Mouse (Mus musculus): ENCODE data around the gene Zfp574. TPM values are rescaled to one million over a fixed set of nuclear protein-coding genes. Genes with fewer than 3 reads are reported as not detected.

Gene Zfp574
- total and polyA plus RNA-seq, 2 experiments from 2014 or later = 30.9 to 38.0 TPM

- ATAC-seq (ENCODE audit: low FRiP score) (no peak), DNase-seq (ENCODE audit: low spot score) (no peak)
- Histone ChIP-seq H3K9me3 (ENCODE audit: low read length) (no peaks in the 10 kb centered on the region), H3K4me1 (ENCODE audit: insufficient read depth, low read length) (no peaks in the 10 kb centered on the region), H3K4me3 (ENCODE audit: low read depth, low read length) (no peak overlapping the region), H3K4me2 (ENCODE audit: low read depth, low read length, poor library complexity, severe bottlenecking) (no peak overlapping the region), H3K9ac (replicated peaks; ENCODE audit: low read length, poor library complexity, severe bottlenecking) (no peak overlapping the region), H3K36me3 (ENCODE audit: insufficient read depth, low read length) (no peaks in the 10 kb centered on the region), H3K27ac (ENCODE audit: low read depth, low read length) (no peak overlapping the region), H3K27me3 (ENCODE audit: insufficient read depth, low read length) (no peaks in the 10 kb centered on the region)
- no peak for TF ChIP-seq CTCF (IDR thresholded peaks at IDR 0.05)
- WGBS = 86% methylated on average over 10 of the region's 10 CpGs
These were observed 53.4 kb downstream of the Zfp574 start for GRCm38 (mm10) chr7:25125716-25126281.

GRCm38 (mm10) chr7:25127971-25128370 lies 55.6 kb downstream of the Zfp574 start:
- no peak for DNase-seq (ENCODE audit: low spot score)
- H3K4me2 ChIP-seq (ENCODE audit: low read depth, low read length, poor library complexity, severe bottlenecking) = no peak overlapping the region
- no peak overlapping the region for H3K27ac ChIP-seq (ENCODE audit: low read depth, low read length)
- H3K4me1 ChIP-seq (ENCODE audit: insufficient read depth, low read length) = no peaks in the 10 kb centered on the region
- H3K27me3 ChIP-seq (ENCODE audit: insufficient read depth, low read length) = no peaks in the 10 kb centered on the region
- WGBS = 72% methylated on average over 9 of the region's 9 CpGs
- no peak for TF ChIP-seq CTCF (IDR thresholded peaks at IDR 0.05)
- H3K36me3 ChIP-seq (ENCODE audit: insufficient read depth, low read length) = no peaks in the 10 kb centered on the region
- H3K4me3 ChIP-seq (ENCODE audit: low read depth, low read length) = no peak overlapping the region
- no peak overlapping the region for H3K9ac ChIP-seq (replicated peaks; ENCODE audit: low read length, poor library complexity, severe bottlenecking)
- no peak for ATAC-seq (ENCODE audit: low FRiP score)
- H3K9me3 ChIP-seq (ENCODE audit: low read length) = no peaks in the 10 kb centered on the region

- no peaks in the 10 kb centered on the region for H3K9me3 ChIP-seq (ENCODE audit: low read length)
- H3K27ac ChIP-seq (ENCODE audit: low read depth, low read length) = no peak overlapping the region
- H3K9ac ChIP-seq (replicated peaks; ENCODE audit: low read length, poor library complexity, severe bottlenecking) = no peak overlapping the region
- DNase-seq (ENCODE audit: low spot score) = no peak
- H3K4me3 ChIP-seq (ENCODE audit: low read depth, low read length) = no peak overlapping the region
- no peak overlapping the region for H3K4me2 ChIP-seq (ENCODE audit: low read depth, low read length, poor library complexity, severe bottlenecking)
- H3K27me3 ChIP-seq (ENCODE audit: insufficient read depth, low read length) = no peaks in the 10 kb centered on the region
- ATAC-seq (ENCODE audit: low FRiP score) = no peak
- no peaks in the 10 kb centered on the region for H3K36me3 ChIP-seq (ENCODE audit: insufficient read depth, low read length)
- 69% methylated on average over 13 of the region's 13 CpGs for WGBS
- TF ChIP-seq CTCF (IDR thresholded peaks at IDR 0.05) = no peak
- peaks cover 3% of the 10 kb centered on the region; the same call in 1 of the 2 replicates for H3K4me1 ChIP-seq (ENCODE audit: insufficient read depth, low read length)
These were observed 57.1 kb downstream of the Zfp574 start for GRCm38 (mm10) chr7:25129390-25129979.

- no peak for ATAC-seq (ENCODE audit: low FRiP score)
- Histone ChIP-seq H3K27ac (ENCODE audit: low read depth, low read length) (no peak overlapping the region), H3K27me3 (ENCODE audit: insufficient read depth, low read length) (no peaks in the 10 kb centered on the region), H3K36me3 (ENCODE audit: insufficient read depth, low read length) (no peaks in the 10 kb centered on the region), H3K4me2 (ENCODE audit: low read depth, low read length, poor library complexity, severe bottlenecking) (no peak overlapping the region), H3K9ac (replicated peaks; ENCODE audit: low read length, poor library complexity, severe bottlenecking) (no peak overlapping the region), H3K4me3 (ENCODE audit: low read depth, low read length) (no peak overlapping the region), H3K9me3 (ENCODE audit: low read length) (no peaks in the 10 kb centered on the region), H3K4me1 (ENCODE audit: insufficient read depth, low read length) (peaks cover 3% of the 10 kb centered on the region; the same call in 1 of the 2 replicates)
- WGBS = 81% methylated on average over 11 of the region's 11 CpGs
- TF ChIP-seq CTCF (IDR thresholded peaks at IDR 0.05) = no peak
- DNase-seq (ENCODE audit: low spot score) = no peak
These were observed 58.2 kb downstream of the Zfp574 start for GRCm38 (mm10) chr7:25130565-25130964.

- H3K4me3 ChIP-seq (ENCODE audit: low read depth, low read length) = no peak overlapping the region
- H3K36me3 ChIP-seq (ENCODE audit: insufficient read depth, low read length) = no peaks in the 10 kb centered on the region
- H3K9me3 ChIP-seq (ENCODE audit: low read length) = no peaks in the 10 kb centered on the region
- 90% methylated on average over 11 of the region's 11 CpGs for WGBS
- no peak for DNase-seq (ENCODE audit: low spot score)
- TF ChIP-seq CTCF (IDR thresholded peaks at IDR 0.05) = no peak
- no peaks in the 10 kb centered on the region for H3K27me3 ChIP-seq (ENCODE audit: insufficient read depth, low read length)
- H3K27ac ChIP-seq (ENCODE audit: low read depth, low read length) = no peak overlapping the region
- H3K4me2 ChIP-seq (ENCODE audit: low read depth, low read length, poor library complexity, severe bottlenecking) = no peak overlapping the region
- H3K9ac ChIP-seq (replicated peaks; ENCODE audit: low read length, poor library complexity, severe bottlenecking) = no peak overlapping the region
- H3K4me1 ChIP-seq (ENCODE audit: insufficient read depth, low read length) = peaks cover 3% of the 10 kb centered on the region; the same call in 1 of the 2 replicates
- ATAC-seq (ENCODE audit: low FRiP score) = no peak
These were observed 58.9 kb downstream of the Zfp574 start for GRCm38 (mm10) chr7:25131247-25131646.

GRCm38 (mm10) chr7:25132318-25132960 lies 60.1 kb downstream of the Zfp574 start:
- 10% methylated on average over 24 of the region's 25 CpGs for WGBS
- Histone ChIP-seq H3K9me3 (ENCODE audit: low read length) (no peaks in the 10 kb centered on the region), H3K4me3 (ENCODE audit: low read depth, low read length) (no peak overlapping the region), H3K27me3 (ENCODE audit: insufficient read depth, low read length) (no peaks in the 10 kb centered on the region), H3K4me2 (ENCODE audit: low read depth, low read length, poor library complexity, severe bottlenecking) (no peak overlapping the region; the same call in 1 of the 2 replicates), H3K36me3 (ENCODE audit: insufficient read depth, low read length) (no peaks in the 10 kb centered on the region), H3K27ac (ENCODE audit: low read depth, low read length) (no peak overlapping the region), H3K4me1 (ENCODE audit: insufficient read depth, low read length) (peaks cover 3% of the 10 kb centered on the region; the same call in 1 of the 2 replicates), H3K9ac (replicated peaks; ENCODE audit: low read length, poor library complexity, severe bottlenecking) (0 out of 2 replicates have a peak overlapping the region, but pooled peaks have one; percentile 24)
- TF ChIP-seq CTCF (IDR thresholded peaks at IDR 0.05) = no peak
- peak; percentile 8; the same call in 1 of the 2 replicates for ATAC-seq (ENCODE audit: low FRiP score)
- no peak for DNase-seq (ENCODE audit: low spot score)

Small RNA genes within 50 kb of the gene (microRNA-seq; reads per million reads assigned to microRNA genes)
- 1.0 reads per million for gene Mir6537 (ENCODE audit: borderline number of aligned reads)

Other genes with a start within 250 kb of the Zfp574 start
- gene Gm9844, start 210.4 kb upstream of the Zfp574 start, total RNA-seq (2014; rRNA removed) = 5.9 and 13.5 TPM in 2 replicates
- gene Gm9844, start 210.4 kb upstream of the Zfp574 start, polyA plus RNA-seq (2015; fragmentation: Nextera tagmentation; extraction: Ambion mirVana) = 33.2 and 44.4 TPM in 2 replicates
- 0.19 TPM in 1 of 2 replicates, not detected in the other for gene Lypd4, start 202.6 kb upstream of the Zfp574 start, total RNA-seq (2014; rRNA removed)
- 0.16 and 0.28 TPM in 2 replicates for gene Lypd4, start 202.6 kb upstream of the Zfp574 start, polyA plus RNA-seq (2015; fragmentation: Nextera tagmentation; extraction: Ambion mirVana)
- 0.11 TPM in 1 of 2 replicates, not detected in the other for gene Dmrtc2, start 202.5 kb upstream of the Zfp574 start, total RNA-seq (2014; rRNA removed)
- 0.31 and 0.70 TPM in 2 replicates for gene Dmrtc2, start 202.5 kb upstream of the Zfp574 start, polyA plus RNA-seq (2015; fragmentation: Nextera tagmentation; extraction: Ambion mirVana)
- gene Rps19, start 188.2 kb upstream of the Zfp574 start, total RNA-seq (2014; rRNA removed) = 364 and 448 TPM in 2 replicates
- gene Rps19, start 188.2 kb upstream of the Zfp574 start, polyA plus RNA-seq (2015; fragmentation: Nextera tagmentation; extraction: Ambion mirVana) = 1,202 and 1,286 TPM in 2 replicates
- 0.27 and 0.42 TPM in 2 replicates for gene Cd79a, start 175.2 kb upstream of the Zfp574 start, total RNA-seq (2014; rRNA removed)
- 0.82 and 0.85 TPM in 2 replicates for gene Cd79a, start 175.2 kb upstream of the Zfp574 start, polyA plus RNA-seq (2015; fragmentation: Nextera tagmentation; extraction: Ambion mirVana)
- gene Arhgef1, start 169.7 kb upstream of the Zfp574 start, total RNA-seq (2014; rRNA removed) = 19.1 and 27.5 TPM in 2 replicates
- gene Arhgef1, start 169.7 kb upstream of the Zfp574 start, polyA plus RNA-seq (2015; fragmentation: Nextera tagmentation; extraction: Ambion mirVana) = 29.0 and 33.0 TPM in 2 replicates
- 6.4 and 9.0 TPM in 2 replicates for gene Gm4881, start 128.1 kb upstream of the Zfp574 start, total RNA-seq (2014; rRNA removed)
- gene Gm4881, start 128.1 kb upstream of the Zfp574 start, polyA plus RNA-seq (2015; fragmentation: Nextera tagmentation; extraction: Ambion mirVana) = 3.8 and 4.2 TPM in 2 replicates
- 516 and 704 TPM in 2 replicates for gene Rabac1, start 99.8 kb upstream of the Zfp574 start, total RNA-seq (2014; rRNA removed)
- gene Rabac1, start 99.8 kb upstream of the Zfp574 start, polyA plus RNA-seq (2015; fragmentation: Nextera tagmentation; extraction: Ambion mirVana) = 466 and 515 TPM in 2 replicates
- 493 and 502 TPM in 2 replicates for gene Atp1a3, start 66.6 kb upstream of the Zfp574 start, total RNA-seq (2014; rRNA removed)
- 727 and 786 TPM in 2 replicates for gene Atp1a3, start 66.6 kb upstream of the Zfp574 start, polyA plus RNA-seq (2015; fragmentation: Nextera tagmentation; extraction: Ambion mirVana)
- 153 and 161 TPM in 2 replicates for gene Grik5, start 221 bp upstream of the Zfp574 start, total RNA-seq (2014; rRNA removed)
- gene Grik5, start 221 bp upstream of the Zfp574 start, polyA plus RNA-seq (2015; fragmentation: Nextera tagmentation; extraction: Ambion mirVana) = 15.7 and 18.6 TPM in 2 replicates
- 7.6 and 9.0 TPM in 2 replicates for gene Pou2f2, start 107.2 kb downstream of the Zfp574 start, total RNA-seq (2014; rRNA removed)
- gene Pou2f2, start 107.2 kb downstream of the Zfp574 start, polyA plus RNA-seq (2015; fragmentation: Nextera tagmentation; extraction: Ambion mirVana) = 28.9 and 35.9 TPM in 2 replicates
- gene Dedd2, start 148.0 kb downstream of the Zfp574 start, total RNA-seq (2014; rRNA removed) = 25.9 and 27.8 TPM in 2 replicates
- 17.7 and 18.7 TPM in 2 replicates for gene Dedd2, start 148.0 kb downstream of the Zfp574 start, polyA plus RNA-seq (2015; fragmentation: Nextera tagmentation; extraction: Ambion mirVana)
- gene Zfp526, start 148.9 kb downstream of the Zfp574 start, total RNA-seq (2014; rRNA removed) = 8.1 and 9.5 TPM in 2 replicates
- gene Zfp526, start 148.9 kb downstream of the Zfp574 start, polyA plus RNA-seq (2015; fragmentation: Nextera tagmentation; extraction: Ambion mirVana) = 0.94 and 1.0 TPM in 2 replicates
- gene Gsk3a, start 165.3 kb downstream of the Zfp574 start, total RNA-seq (2014; rRNA removed) = 155 and 169 TPM in 2 replicates
- 20.3 and 20.6 TPM in 2 replicates for gene Gsk3a, start 165.3 kb downstream of the Zfp574 start, polyA plus RNA-seq (2015; fragmentation: Nextera tagmentation; extraction: Ambion mirVana)
- gene Erf, start 178.2 kb downstream of the Zfp574 start, total RNA-seq (2014; rRNA removed) = 15.8 TPM in 2 replicates
- gene Erf, start 178.2 kb downstream of the Zfp574 start, polyA plus RNA-seq (2015; fragmentation: Nextera tagmentation; extraction: Ambion mirVana) = 2.2 and 3.0 TPM in 2 replicates
- gene Cic, start 195.1 kb downstream of the Zfp574 start, total RNA-seq (2014; rRNA removed) = 145 and 146 TPM in 2 replicates
- gene Cic, start 195.1 kb downstream of the Zfp574 start, polyA plus RNA-seq (2015; fragmentation: Nextera tagmentation; extraction: Ambion mirVana) = 26.8 and 31.9 TPM in 2 replicates
- 595 and 661 TPM in 2 replicates for gene Pafah1b3, start 225.4 kb downstream of the Zfp574 start, total RNA-seq (2014; rRNA removed)
- 604 and 629 TPM in 2 replicates for gene Pafah1b3, start 225.4 kb downstream of the Zfp574 start, polyA plus RNA-seq (2015; fragmentation: Nextera tagmentation; extraction: Ambion mirVana)
- gene Prr19, start 228.8 kb downstream of the Zfp574 start, total RNA-seq (2014; rRNA removed) = 2.0 and 2.5 TPM in 2 replicates
- gene Prr19, start 228.8 kb downstream of the Zfp574 start, polyA plus RNA-seq (2015; fragmentation: Nextera tagmentation; extraction: Ambion mirVana) = 5.7 and 7.0 TPM in 2 replicates
- 105 and 106 TPM in 2 replicates for gene Tmem145, start 233.5 kb downstream of the Zfp574 start, total RNA-seq (2014; rRNA removed)
- gene Tmem145, start 233.5 kb downstream of the Zfp574 start, polyA plus RNA-seq (2015; fragmentation: Nextera tagmentation; extraction: Ambion mirVana) = 131 and 143 TPM in 2 replicates
- 90.0 and 103 TPM in 2 replicates for gene Megf8, start 244.6 kb downstream of the Zfp574 start, total RNA-seq (2014; rRNA removed)
- 15.3 and 15.6 TPM in 2 replicates for gene Megf8, start 244.6 kb downstream of the Zfp574 start, polyA plus RNA-seq (2015; fragmentation: Nextera tagmentation; extraction: Ambion mirVana)

Measured in midbrain, postnatal 0 days (tissue).